Mouse (Mus musculus) lung, embryonic 14.5 days (tissue): Measurements from ENCODE around the gene Tmem50b. TPM values are rescaled to one million over a fixed set of nuclear protein-coding genes. Genes with fewer than 3 reads are reported as not detected.
A peak's percentile ranks its signal among the peaks of the same experiment; 100 is the strongest.

Experiments used
- ATAC-seq: fragments of 200-750 bp; cut with Nextera tagmentation; 2 replicates; pipeline ENCODE4 v1.8.0; 2017; ENCODE audit warnings: mild to moderate bottlenecking, moderate TSS enrichment, moderate library complexity; ENCODE audit not compliant: insufficient read depth
- DNase-seq: peaks from one replicate; pipeline ENCODE4 v3.0.0-alpha.2; 2015
- H3K27ac ChIP-seq: fragments of 300-500 bp; sonication (generic); 2 replicates; pipeline ENCODE4 v1.5.1; 2014; ENCODE audit warnings: low read depth, mild to moderate bottlenecking, moderate library complexity
- H3K27me3 ChIP-seq: fragments of 300-500 bp; sonication (generic); 2 replicates; pipeline ENCODE4 v1.6.1; 2014; ENCODE audit warnings: low read length, control low read depth; ENCODE audit not compliant: insufficient read depth
- H3K36me3 ChIP-seq: fragments of 300-500 bp; sonication (generic); 2 replicates; pipeline ENCODE4 v1.6.1; 2014; ENCODE audit warnings: control low read depth; ENCODE audit not compliant: insufficient read depth
- H3K4me1 ChIP-seq: fragments of 300-500 bp; sonication (generic); 2 replicates; pipeline ENCODE4 v1.6.1; 2014; ENCODE audit warnings: antibody characterized with exemption, control low read depth; ENCODE audit not compliant: insufficient read depth
- H3K4me2 ChIP-seq: fragments of 300-500 bp; sonication (generic); 2 replicates; pipeline ENCODE4 v1.6.1; 2014; ENCODE audit warnings: mild to moderate bottlenecking
- H3K4me3 ChIP-seq: fragments of 300-500 bp; sonication (generic); 2 replicates; pipeline ENCODE4 v1.5.1; 2014; ENCODE audit warnings: low read depth, low read length
- H3K9ac ChIP-seq: fragments of 300-500 bp; sonication (generic); 2 replicates; pipeline ENCODE4 v1.6.1; 2014
- H3K9me3 ChIP-seq: fragments of 300-500 bp; sonication (generic); 2 replicates; pipeline ENCODE4 v1.6.1; 2016; ENCODE audit warnings: low read depth, low read length, control low read depth
- CTCF ChIP-seq: IDR thresholded peaks from 2 replicates; pipeline ENCODE4 v1.5.1; 2016; ENCODE audit warnings: antibody characterized with exemption, low read depth
- WGBS: fragments of 180-500 bp; shearing (Covaris S2); extraction: QIAGEN DNeasy Blood & Tissue Kit; methylation state at CpG from one replicate; pipeline ENCODE4 v1.1.7; 2014; 5-methylcytosine and 5-hydroxymethylcytosine counted together
- polyA plus RNA-seq: library from polyadenylated mRNA; unstranded; fragments of >200 nt; fragmentation: Nextera tagmentation; extraction: Ambion mirVana; gene quantifications from 2 replicates; pipeline ENCODE4 v1.2.1, GENCODE M21; 2014

Gene Tmem50b
- polyA plus RNA-seq, 1 experiment from 2014 or later, result 33.1 TPM

DNA sequence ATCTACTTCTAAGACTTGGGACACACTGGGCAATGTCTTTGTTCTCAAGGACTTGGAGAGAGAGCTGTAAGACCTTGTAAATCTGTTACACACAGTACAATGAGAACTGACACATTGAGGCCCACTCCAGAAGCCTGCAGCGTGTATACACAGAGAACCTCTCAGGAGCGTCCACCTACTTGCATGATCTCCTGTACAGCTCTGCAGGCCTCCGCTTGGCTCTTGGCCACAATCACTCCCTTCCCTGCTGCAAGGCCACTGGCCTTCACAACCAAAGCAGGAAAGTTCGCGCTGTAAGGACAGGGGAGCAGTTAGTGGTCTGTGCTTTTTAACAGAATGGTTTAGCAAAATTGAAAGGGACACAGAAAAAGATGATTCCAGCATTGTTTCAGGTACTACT, 41.6 kb upstream of the Tmem50b start:
- no peak for TF ChIP-seq CTCF
- Histone ChIP-seq H3K9me3 (no peaks in the 10 kb centered on the region), H3K4me1 (no peaks in the 10 kb centered on the region), H3K36me3 (peaks cover 79% of the 10 kb centered on the region), H3K27me3 (no peaks in the 10 kb centered on the region), H3K27ac (no peak overlapping the region), H3K9ac (no peak overlapping the region), H3K4me3 (no peak overlapping the region), H3K4me2 (no peak overlapping the region)
- WGBS, result 88% methylated on average over 5 of the region's 5 CpGs
- no peak for DNase-seq
- ATAC-seq, result no peak

DNA sequence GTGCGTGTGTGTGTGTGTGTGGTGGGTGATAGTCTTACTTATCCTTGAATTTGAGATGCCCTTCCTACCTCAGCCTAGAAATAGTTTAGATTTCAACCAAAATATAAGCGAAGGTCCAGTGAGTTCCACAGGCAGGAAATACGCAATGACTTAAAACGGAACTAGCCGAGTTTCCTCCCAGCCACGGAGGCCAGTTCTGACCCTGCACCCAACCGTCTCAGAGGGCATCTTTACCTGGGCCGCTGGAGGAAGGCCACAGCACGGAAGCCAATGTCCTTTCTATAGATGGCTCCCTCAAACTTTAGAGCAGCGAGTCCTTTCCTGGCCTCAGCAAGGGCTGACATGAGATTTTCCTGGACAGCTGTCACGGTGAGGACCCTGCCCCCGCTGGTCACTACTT, 36.0 kb upstream of the Tmem50b start:
- Histone ChIP-seq H3K9ac (no peak overlapping the region), H3K4me2 (no peak overlapping the region), H3K4me3 (no peak overlapping the region), H3K9me3 (no peaks in the 10 kb centered on the region), H3K27me3 (no peaks in the 10 kb centered on the region), H3K4me1 (no peaks in the 10 kb centered on the region), H3K27ac (no peak overlapping the region), H3K36me3 (peaks cover 87% of the 10 kb centered on the region)
- TF ChIP-seq CTCF, result no peak
- ATAC-seq, result no peak
- 80% methylated on average over 12 of the region's 12 CpGs for WGBS
- DNase-seq, result no peak

DNA sequence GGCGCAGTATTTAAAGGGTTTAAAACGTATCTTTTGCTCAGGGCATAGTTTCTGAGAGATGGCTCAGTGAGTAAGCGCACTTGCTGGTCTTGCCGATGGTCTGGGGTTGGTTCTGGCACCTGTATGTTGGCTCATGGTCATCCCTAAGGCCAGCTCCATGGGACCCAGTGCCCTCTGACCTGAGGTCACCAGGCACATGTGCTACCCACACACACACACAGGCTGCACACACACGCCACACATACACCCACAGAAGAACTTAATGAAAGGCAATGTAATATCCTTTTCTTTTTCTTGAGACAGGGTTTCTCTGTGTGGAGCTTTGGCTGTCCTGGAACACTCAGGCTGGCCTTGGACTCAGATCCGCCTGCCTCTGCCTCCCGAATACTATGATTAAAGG, 35.3 kb upstream of the Tmem50b start:
- H3K4me3 ChIP-seq, result no peak overlapping the region
- TF ChIP-seq CTCF, result no peak
- H3K36me3 ChIP-seq, result peaks cover 87% of the 10 kb centered on the region
- DNase-seq (no peak), ATAC-seq (no peak)
- H3K4me2 ChIP-seq, result no peak overlapping the region
- no peak overlapping the region for H3K27ac ChIP-seq
- no peaks in the 10 kb centered on the region for H3K9me3 ChIP-seq
- no peaks in the 10 kb centered on the region for H3K27me3 ChIP-seq
- H3K4me1 ChIP-seq, result no peaks in the 10 kb centered on the region
- WGBS, result 91% methylated on average over 7 of the region's 7 CpGs
- H3K9ac ChIP-seq, result no peak overlapping the region

DNA sequence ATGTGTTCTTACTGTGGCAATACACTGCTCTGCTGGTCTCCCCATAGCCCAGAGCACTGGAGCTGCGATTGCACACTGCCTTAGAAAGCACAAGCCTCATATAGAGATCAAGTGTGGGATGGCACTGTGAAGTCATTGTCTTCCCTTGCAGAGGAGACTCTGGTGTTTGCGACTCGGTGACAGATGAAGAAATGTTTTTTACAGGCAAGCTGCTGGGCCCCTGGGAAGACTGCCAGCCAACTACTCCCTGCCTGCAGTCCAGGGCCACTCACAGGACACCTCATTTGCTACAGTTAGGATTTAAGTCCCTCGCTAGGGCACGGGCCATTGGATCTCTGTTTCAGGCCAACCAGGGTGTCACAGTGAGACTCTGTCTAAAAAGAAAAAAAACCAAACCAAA, 34.8 kb upstream of the Tmem50b start:
- Histone ChIP-seq H3K4me2 (no peak overlapping the region), H3K9me3 (no peaks in the 10 kb centered on the region), H3K4me3 (no peak overlapping the region), H3K27me3 (no peaks in the 10 kb centered on the region), H3K4me1 (no peaks in the 10 kb centered on the region), H3K36me3 (peaks cover 87% of the 10 kb centered on the region), H3K27ac (no peak overlapping the region), H3K9ac (no peak overlapping the region)
- WGBS, result 50% methylated on average over 5 of the region's 5 CpGs
- ATAC-seq, result peak; percentile 75; the same call in 1 of the 2 replicates
- TF ChIP-seq CTCF, result no peak
- peak; percentile 79 for DNase-seq

DNA sequence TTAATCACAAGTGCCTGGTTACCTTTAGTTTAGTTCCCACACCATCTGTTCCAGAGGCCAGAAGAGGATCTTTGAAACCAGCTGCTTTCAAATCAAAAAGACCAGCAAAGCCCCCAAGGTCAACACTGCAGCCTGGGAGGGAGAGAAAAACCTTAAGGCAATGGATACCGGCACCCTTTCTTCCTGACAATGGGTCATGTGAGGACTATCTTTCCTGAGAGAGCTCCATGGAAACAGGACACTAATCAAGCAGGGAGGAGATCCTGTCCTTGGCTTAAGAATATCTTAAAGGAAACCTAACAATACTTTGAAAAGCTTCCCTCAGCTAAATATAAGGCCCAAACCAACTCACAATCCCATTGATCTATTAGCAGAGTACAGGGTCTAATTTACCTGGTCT, 33.0 kb upstream of the Tmem50b start:
- no peak for ATAC-seq
- no peak for DNase-seq
- 72% methylated on average over 1 of the region's 1 CpGs for WGBS
- no peak for TF ChIP-seq CTCF
- H3K4me2 ChIP-seq, result no peak overlapping the region
- no peak overlapping the region for H3K27ac ChIP-seq
- H3K36me3 ChIP-seq, result peaks cover 83% of the 10 kb centered on the region
- H3K9me3 ChIP-seq, result no peaks in the 10 kb centered on the region
- H3K9ac ChIP-seq, result no peak overlapping the region
- no peaks in the 10 kb centered on the region for H3K4me1 ChIP-seq
- H3K27me3 ChIP-seq, result no peaks in the 10 kb centered on the region
- no peak overlapping the region for H3K4me3 ChIP-seq

DNA sequence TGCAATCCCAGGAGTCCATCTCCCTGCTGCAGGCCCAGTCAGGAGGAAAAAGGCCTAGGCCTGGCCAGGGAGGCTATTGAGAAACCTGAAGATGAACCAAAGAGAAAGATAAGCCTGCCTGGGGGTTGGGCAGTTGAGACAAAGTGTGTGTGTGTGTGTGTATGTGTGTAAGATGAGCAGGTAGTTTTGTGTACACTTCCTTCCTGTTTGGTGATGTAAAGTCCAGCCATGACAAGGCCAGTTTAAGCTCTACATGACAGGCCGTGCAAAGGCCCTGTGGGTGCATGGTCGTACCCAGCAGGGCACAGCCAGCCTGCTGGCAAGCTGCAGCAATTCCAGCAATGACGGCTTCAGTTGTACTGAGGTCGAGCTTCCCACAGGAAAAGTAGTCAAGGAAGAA, 32.1 kb upstream of the Tmem50b start:
- H3K9me3 ChIP-seq, result no peaks in the 10 kb centered on the region
- TF ChIP-seq CTCF, result no peak
- no peak overlapping the region for H3K4me2 ChIP-seq
- no peak overlapping the region for H3K4me3 ChIP-seq
- H3K27ac ChIP-seq, result no peak overlapping the region
- no peaks in the 10 kb centered on the region for H3K4me1 ChIP-seq
- DNase-seq (no peak), ATAC-seq (no peak)
- no peak overlapping the region for H3K9ac ChIP-seq
- 96% methylated on average over 4 of the region's 4 CpGs for WGBS
- no peaks in the 10 kb centered on the region for H3K27me3 ChIP-seq
- H3K36me3 ChIP-seq, result peaks cover 84% of the 10 kb centered on the region

DNA sequence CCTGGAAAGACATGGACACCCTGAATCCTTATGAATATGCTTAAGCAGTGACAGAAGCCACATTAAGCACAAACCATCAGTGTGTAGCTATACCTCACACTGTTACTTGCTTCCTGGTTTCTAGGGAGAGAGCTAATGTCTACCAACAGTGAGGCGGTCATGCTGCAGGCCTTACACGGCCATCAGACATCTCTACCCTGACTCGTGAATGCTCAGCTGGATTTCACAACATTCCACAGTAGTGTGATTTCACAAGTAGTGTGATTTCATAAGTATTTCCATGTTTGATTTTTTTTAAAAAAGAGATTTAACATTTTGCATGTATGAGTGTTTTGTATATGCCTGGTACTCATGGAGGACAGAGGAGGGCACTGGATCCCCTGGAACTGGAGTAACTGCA, 31.1 kb upstream of the Tmem50b start:
- Histone ChIP-seq H3K4me3 (no peak overlapping the region), H3K27me3 (no peaks in the 10 kb centered on the region), H3K4me2 (no peak overlapping the region), H3K9me3 (no peaks in the 10 kb centered on the region), H3K27ac (no peak overlapping the region), H3K9ac (no peak overlapping the region), H3K36me3 (peaks cover 89% of the 10 kb centered on the region), H3K4me1 (no peaks in the 10 kb centered on the region)
- TF ChIP-seq CTCF, result no peak
- 89% methylated on average over 3 of the region's 3 CpGs for WGBS
- ATAC-seq, result no peak
- no peak for DNase-seq

DNA sequence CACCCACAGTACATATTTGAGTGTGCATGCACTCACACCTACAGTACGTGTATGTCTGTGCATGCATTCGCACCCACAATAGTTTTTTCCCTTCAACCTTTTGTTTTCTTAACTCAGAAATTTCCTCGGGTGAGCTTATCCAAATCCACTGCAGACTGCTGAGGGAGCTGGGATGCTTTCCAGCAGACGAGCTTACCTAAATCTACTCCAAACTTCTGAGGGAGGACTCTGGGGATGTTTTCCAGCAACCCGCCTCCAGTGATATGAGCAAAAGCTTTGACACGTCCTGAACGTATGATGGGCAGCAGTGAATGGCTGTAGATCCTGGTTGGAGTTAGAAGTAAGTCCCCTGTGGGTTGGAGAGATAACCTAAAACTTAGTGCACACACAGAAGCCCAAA, 30.2 kb upstream of the Tmem50b start:
- DNase-seq, result no peak
- no peak overlapping the region for H3K27ac ChIP-seq
- H3K9ac ChIP-seq, result no peak overlapping the region
- WGBS, result 84% methylated on average over 7 of the region's 7 CpGs
- no peaks in the 10 kb centered on the region for H3K9me3 ChIP-seq
- no peak for ATAC-seq
- TF ChIP-seq CTCF, result no peak
- H3K4me3 ChIP-seq, result no peak overlapping the region
- H3K36me3 ChIP-seq, result peaks cover 91% of the 10 kb centered on the region
- no peaks in the 10 kb centered on the region for H3K27me3 ChIP-seq
- no peak overlapping the region for H3K4me2 ChIP-seq
- no peaks in the 10 kb centered on the region for H3K4me1 ChIP-seq
